Mouse (Mus musculus) colon, adult 2 months (tissue): Measurements from ENCODE around the gene Kdm8. TPM values are rescaled to one million over a fixed set of nuclear protein-coding genes. Genes with fewer than 3 reads are reported as not detected.

Experiments
- polyA plus RNA-seq: library from polyadenylated mRNA; depleted of rRNA; stranded (reverse); fragments of >200 nt; gene quantifications from 2 replicates; pipeline ENCODE4 v1.2.3, GENCODE M21; 2012; rRNA removed

Gene Kdm8
- 3.2 and 3.8 TPM in 2 replicates for polyA plus RNA-seq

DNA sequence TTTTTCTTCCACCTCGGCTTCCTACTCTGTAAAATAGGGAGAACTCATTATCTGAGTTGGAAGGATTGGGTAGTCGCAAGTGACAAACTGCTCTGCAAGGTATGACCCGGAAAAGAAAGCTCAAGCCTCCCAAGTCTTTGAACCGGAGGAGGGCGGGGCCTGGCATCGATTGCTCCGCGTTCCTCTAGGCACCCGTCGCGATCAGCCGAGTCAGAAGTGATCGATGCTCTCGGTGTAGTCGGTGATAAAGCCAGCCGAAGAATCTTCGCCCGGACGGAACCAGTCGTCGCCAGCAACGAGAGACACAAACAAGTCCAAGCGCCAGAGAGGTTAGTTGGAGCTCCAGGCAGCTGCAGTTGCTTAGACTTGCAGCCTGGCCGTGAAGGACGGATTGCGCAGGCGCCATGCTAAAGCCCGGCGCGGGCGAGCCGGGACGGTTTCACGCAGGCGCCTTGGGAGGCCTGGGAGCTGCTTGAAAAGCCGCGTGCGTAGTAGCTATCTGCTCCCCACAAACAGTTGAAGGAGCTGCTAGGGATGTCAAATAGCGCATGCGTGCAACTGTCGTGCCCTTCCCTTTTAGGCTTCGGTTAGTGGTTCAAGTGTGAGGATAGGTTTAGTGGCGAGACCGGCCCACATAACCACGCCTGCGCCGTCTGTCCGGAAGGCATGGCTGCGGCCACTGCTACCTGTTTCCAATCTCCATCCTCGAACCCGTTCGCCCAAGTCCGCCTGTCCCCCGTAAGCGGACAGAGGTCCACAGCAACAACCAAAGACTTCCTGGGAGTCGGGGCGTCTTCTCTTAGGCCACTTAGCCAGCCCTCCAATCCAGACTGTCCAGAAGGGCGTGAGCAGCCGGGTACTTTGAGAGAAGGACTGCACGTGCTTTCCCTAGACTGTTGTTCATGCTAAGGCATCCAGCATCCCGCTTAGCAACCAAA is at the start of gene Kdm8:
Kdm8 (plus strand) TSS at position 213 of the 938 bp plus-strand sequence.

DNA sequence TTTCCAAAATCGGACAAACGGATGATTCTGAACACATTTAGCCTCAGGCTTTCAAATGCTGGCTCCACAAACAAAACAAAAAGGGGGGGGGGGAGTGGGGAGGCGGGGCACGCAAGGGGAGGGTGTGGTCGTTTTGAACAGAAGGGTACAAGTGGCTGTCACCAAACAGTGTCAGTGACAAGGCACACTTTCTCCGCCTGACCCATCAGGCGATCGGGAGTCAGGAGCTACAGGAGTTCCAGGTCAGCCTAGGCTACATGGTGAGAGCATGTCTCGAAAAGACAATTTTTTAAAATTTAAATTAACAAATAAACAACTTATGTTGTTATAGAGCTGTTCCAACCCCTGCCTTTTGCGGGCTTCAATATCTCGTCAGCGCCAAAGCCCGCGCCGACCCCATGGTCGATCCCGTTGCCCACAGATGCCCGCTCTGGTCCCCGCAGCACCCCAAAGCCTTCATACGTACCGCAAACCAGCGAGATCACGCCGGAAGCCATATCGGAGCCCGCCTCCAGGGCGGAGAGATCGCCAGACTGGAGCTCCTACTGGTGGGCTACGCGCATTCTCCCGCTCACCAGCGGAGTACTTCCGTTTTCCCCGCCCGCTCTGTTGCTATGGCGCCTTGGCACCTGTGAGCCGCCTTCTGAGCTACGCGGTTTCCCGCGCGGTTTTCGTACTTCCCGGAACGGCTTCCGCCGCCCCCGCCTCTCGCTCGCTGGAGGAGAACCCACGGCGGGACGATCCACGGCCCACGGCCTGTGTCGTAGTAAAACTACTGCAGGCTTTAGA is 46.7 kb downstream of the Kdm8 start, which contains the start of gene Nsmce1:
Nsmce1 (minus strand) TSS at position 650 of the 789 bp plus-strand sequence.

Other genes starting within 250 kb of the Kdm8 start
- gene Nsmce1, start 46.9 kb downstream of the Kdm8 start, polyA plus RNA-seq, result 27.2 and 27.5 TPM in 2 replicates
- gene Il4ra, start 107.4 kb downstream of the Kdm8 start, polyA plus RNA-seq, result 32.8 and 34.1 TPM in 2 replicates
- gene Il21r, start 158.8 kb downstream of the Kdm8 start, polyA plus RNA-seq, result 5.9 and 6.0 TPM in 2 replicates